20 mouse cellular contexts compared by ENCODE assay signal in genomic region chr2:8825406-8825805, GRCm38 (mm10).
"Had no signal": no experiment of that assay in that cellular context is flagged by ENCODE, and none has a peak within 500 bp of the region (broad histone marks: within the 10 kb centered on the region; RNA-seq: fewer than 3 reads in every experiment).

No protein-coding gene starts in this region.

- H3K27me3 ChIP-seq: limb, embryonic 13.5 days; liver, embryonic 12.5 days; liver, embryonic 15.5 days; midbrain, embryonic 13.5 days; neural tube, embryonic 13.5 days had no signal

- H3K9me3 ChIP-seq: limb, embryonic 10.5 days; limb, embryonic 13.5 days; liver, embryonic 12.5 days; liver, embryonic 15.5 days; midbrain, embryonic 10.5 days; midbrain, embryonic 13.5 days; neural tube, embryonic 13.5 days had no signal

- H3K9ac ChIP-seq: limb, embryonic 13.5 days; liver, embryonic 12.5 days; liver, embryonic 15.5 days; midbrain, embryonic 13.5 days; neural tube, embryonic 13.5 days had no signal

- H3K4me3 ChIP-seq: layer of hippocampus, adult 2 months; limb, embryonic 10.5 days; limb, embryonic 13.5 days; liver, embryonic 12.5 days; liver, embryonic 15.5 days; midbrain, embryonic 10.5 days; midbrain, embryonic 13.5 days; myocyte; neural tube, embryonic 13.5 days had no signal

- H3K36me3 ChIP-seq: limb, embryonic 10.5 days; limb, embryonic 13.5 days; liver, embryonic 12.5 days; liver, embryonic 15.5 days; midbrain, embryonic 10.5 days; midbrain, embryonic 13.5 days; neural tube, embryonic 13.5 days had no signal

- DNase-seq: kidney, adult 8-10 months; kidney, postnatal 25 days; layer of hippocampus, adult 9-11 months; liver; lung, adult 18-20 months; thymus, adult 2 months; thymus, postnatal 14 days; thymus, postnatal 4 days had no signal

- H3K4me2 ChIP-seq: limb, embryonic 13.5 days; liver, embryonic 12.5 days; liver, embryonic 15.5 days; midbrain, embryonic 13.5 days; neural tube, embryonic 13.5 days had no signal

- H3K27ac ChIP-seq: layer of hippocampus, adult 2 months; limb, embryonic 10.5 days; limb, embryonic 13.5 days; liver, embryonic 12.5 days; liver, embryonic 15.5 days; macrophage; midbrain, embryonic 10.5 days; midbrain, embryonic 13.5 days; neural tube, embryonic 13.5 days; stomach, postnatal 0 days had no signal

- ATAC-seq: liver, embryonic 12.5 days; midbrain, embryonic 13.5 days; midbrain, embryonic 16.5 days had no signal

- H3K4me1 ChIP-seq: limb, embryonic 10.5 days; limb, embryonic 13.5 days; liver, embryonic 12.5 days; liver, embryonic 15.5 days; midbrain, embryonic 10.5 days; midbrain, embryonic 13.5 days; neural tube, embryonic 13.5 days had no signal
